Mouse (Mus musculus) CH12.LX (cell line): Measurements from ENCODE around the gene Vmn1r219. TPM values are rescaled to one million over a fixed set of nuclear protein-coding genes. Genes with fewer than 3 reads are reported as not detected.
"Not testable (repeated sequence)": the region's sequence is repeated elsewhere in the genome, so short reads cannot be mapped to it uniquely, and the experiment has no call there.

Experiments
- DNase-seq: peaks from one replicate; pipeline ENCODE4 v3.0.0-alpha.2; 2013; ENCODE audit errors: extremely low read depth
- H3K27ac ChIP-seq: 2 replicates; pipeline ENCODE4 v1.5.1; 2012; ENCODE audit warnings: low read depth, mild to moderate bottlenecking, control low read depth, moderate library complexity; ENCODE audit not compliant: insufficient read depth
- H3K27me3 ChIP-seq: replicated peaks from 2 replicates; pipeline ENCODE3; 2012; ENCODE audit warnings: inconsistent platforms
- H3K36me3 ChIP-seq, 2 experiments: replicated peaks in 1 of 2; 2 replicates each; pipeline versions ENCODE3 to v1.6.1; 2012; ENCODE audit warnings: inconsistent platforms in 1 of 2, low read length in 1 of 2, mild to moderate bottlenecking in 1 of 2, mixed read lengths in 1 of 2, moderate library complexity in 1 of 2; ENCODE audit not compliant: control insufficient read depth in 1 of 2, insufficient read depth in 1 of 2
- H3K4me1 ChIP-seq, 2 experiments: 2 replicates each; pipeline ENCODE4 v1.6.1; 2012; ENCODE audit warnings: inconsistent platforms in 1 of 2, moderate library complexity in 1 of 2; ENCODE audit not compliant: insufficient read depth in 2 of 2, control insufficient read depth in 1 of 2
- H3K4me2 ChIP-seq: 2 replicates; pipeline ENCODE4 v1.6.1; 2012; ENCODE audit warnings: low read depth, mild to moderate bottlenecking, control low read depth; ENCODE audit not compliant: poor library complexity, insufficient read depth, severe bottlenecking
- H3K4me3 ChIP-seq, 3 experiments: fragments of 150-350 bp in 1 of 3; sonication (generic) in 1 of 3; replicated peaks in 1 of 3; 2 replicates each; pipeline versions ENCODE3 to v1.5.1; 2011 to 2012; ENCODE audit warnings: low read depth in 2 of 3, low read length in 2 of 3, mild to moderate bottlenecking in 2 of 3, moderate library complexity in 2 of 3, control low read depth in 1 of 3, improper control_type of control experiment in 1 of 3, inconsistent platforms in 1 of 3, mixed read lengths in 1 of 3; ENCODE audit not compliant: poor library complexity in 1 of 3
- H3K79me2 ChIP-seq: replicated peaks from 2 replicates; pipeline ENCODE4 v1.6.1; 2012; ENCODE audit warnings: mild to moderate bottlenecking, moderate library complexity; ENCODE audit not compliant: control insufficient read depth, poor library complexity, insufficient read depth, severe bottlenecking; ENCODE audit errors: extremely low read depth
- H3K9ac ChIP-seq: 2 replicates; pipeline ENCODE4 v1.6.1; 2012; ENCODE audit warnings: low read depth, mild to moderate bottlenecking, control low read depth, moderate library complexity; ENCODE audit not compliant: insufficient read depth
- H3K9me3 ChIP-seq: replicated peaks from 2 replicates; pipeline ENCODE3; 2012; ENCODE audit warnings: low read length, inconsistent platforms, mixed read lengths
- BHLHE40 ChIP-seq: IDR thresholded peaks from 2 replicates; pipeline ENCODE4 v1.6.1; 2011; ENCODE audit warnings: mild to moderate bottlenecking, low read depth, low read length, improper control_type of control experiment
- CHD1 ChIP-seq: IDR thresholded peaks from 2 replicates; pipeline ENCODE4 v1.6.1; 2012; ENCODE audit warnings: low read depth, low read length, improper control_type of control experiment, inconsistent platforms
- CTCF ChIP-seq, 2 experiments: IDR thresholded peaks in 1 of 2; conservative IDR thresholded peaks in 1 of 2; 2 replicates each; pipeline ENCODE4 v1.5.1; 2011 to 2012; ENCODE audit warnings: low read depth in 2 of 2, low read length in 2 of 2, improper control_type of control experiment in 1 of 2, inconsistent platforms in 1 of 2, mild to moderate bottlenecking in 1 of 2, moderate library complexity in 1 of 2
- ELF1 ChIP-seq: IDR thresholded peaks from 2 replicates; pipeline ENCODE4 v1.6.1; 2014; ENCODE audit warnings: low read depth, mild to moderate bottlenecking, inconsistent platforms, low read length, improper control_type of control experiment
- ETS1 ChIP-seq: conservative IDR thresholded peaks from 2 replicates; pipeline ENCODE4 v1.6.1; 2012; ENCODE audit warnings: low read depth, mild to moderate bottlenecking, inconsistent platforms, low read length, improper control_type of control experiment, moderate library complexity
- GABPA ChIP-seq: IDR thresholded peaks from 2 replicates; pipeline ENCODE4 v1.6.1; 2012; ENCODE audit warnings: low read depth, low read length, improper control_type of control experiment, inconsistent platforms; ENCODE audit not compliant: insufficient replicate concordance
- JUN ChIP-seq: IDR thresholded peaks from 2 replicates; pipeline ENCODE4 v1.6.1; 2011; ENCODE audit warnings: low read depth, mild to moderate bottlenecking, low read length, improper control_type of control experiment, moderate library complexity; ENCODE audit not compliant: insufficient read depth
- MAFK ChIP-seq: IDR thresholded peaks from 2 replicates; pipeline ENCODE4 v1.6.1; 2011; ENCODE audit warnings: low read length, improper control_type of control experiment; ENCODE audit not compliant: insufficient replicate concordance
- MAX ChIP-seq: IDR thresholded peaks from 2 replicates; pipeline ENCODE4 v1.6.1; 2011; ENCODE audit warnings: low read length, improper control_type of control experiment
- MAZ ChIP-seq: IDR thresholded peaks from 2 replicates; pipeline ENCODE4 v1.6.1; 2012; ENCODE audit warnings: low read depth, mild to moderate bottlenecking, inconsistent platforms, low read length, improper control_type of control experiment, moderate library complexity
- MEF2A ChIP-seq: IDR thresholded peaks from 2 replicates; pipeline ENCODE4 v1.6.1; 2014; ENCODE audit warnings: low read depth, mild to moderate bottlenecking, inconsistent platforms, low read length, improper control_type of control experiment, borderline replicate concordance
- MXI1 ChIP-seq: IDR thresholded peaks from 2 replicates; pipeline ENCODE4 v1.6.1; 2011; ENCODE audit warnings: mild to moderate bottlenecking, low read depth, low read length, improper control_type of control experiment
- MYC ChIP-seq: IDR thresholded peaks from 2 replicates; pipeline ENCODE4 v1.6.1; 2011; ENCODE audit warnings: low read depth, mild to moderate bottlenecking, improper control_type of control experiment, low read length
- NELFE ChIP-seq: IDR thresholded peaks from 2 replicates; pipeline ENCODE4 v1.6.1; 2011; ENCODE audit warnings: low read depth, low read length, improper control_type of control experiment
- SIN3A ChIP-seq: IDR thresholded peaks from 2 replicates; pipeline ENCODE4 v1.6.1; 2012; ENCODE audit warnings: low read length, improper control_type of control experiment, inconsistent platforms
- TBP ChIP-seq: conservative IDR thresholded peaks from 2 replicates; pipeline ENCODE4 v1.6.1; 2011; ENCODE audit warnings: low read depth, low read length, improper control_type of control experiment
- UBTF ChIP-seq: IDR thresholded peaks from 2 replicates; pipeline ENCODE4 v1.6.1; 2012; ENCODE audit warnings: low read depth, mild to moderate bottlenecking, inconsistent platforms, low read length, improper control_type of control experiment, moderate library complexity
- ZKSCAN1 ChIP-seq: IDR thresholded peaks from 2 replicates; pipeline ENCODE4 v1.6.1; 2012; ENCODE audit warnings: low read depth, inconsistent platforms, low read length, improper control_type of control experiment, borderline replicate concordance
- ZNF384 ChIP-seq: IDR thresholded peaks from 2 replicates; pipeline ENCODE4 v1.6.1; 2012; ENCODE audit warnings: low read depth, low read length, improper control_type of control experiment, inconsistent platforms
- dilution Hi-C: fragments of 300-500 bp; cut with MboI; formaldehyde crosslinking; loops from 2 replicates; pipeline ENCODE4 v1.14.3; 2020; ENCODE audit warnings: low sequenced_read_pairs; ENCODE audit not compliant: extremely low pct_unique_long_range_greater_than_20kb, extremely low pct_ligation_motif_present
- in situ Hi-C: fragments of 300-500 bp; cut with MboI; formaldehyde crosslinking; loops from 3 replicates; pipeline ENCODE4 v1.14.3; 2019; ENCODE audit warnings: low sequenced_read_pairs, low pct_ligation_motif_present, low pct_unique_long_range_greater_than_20kb, mixed read lengths
- polyA plus RNA-seq: library from polyadenylated mRNA; unstranded; fragments of >175 nt; gene quantifications from 2 replicates; pipeline ENCODE4 v1.2.1, GENCODE M21; 2012; ENCODE audit warnings: low read depth; ENCODE audit not compliant: insufficient read length
- total RNA-seq, 2 experiments: library from RNA; depleted of rRNA; stranded (reverse); fragments of 300-350 nt in 1 of 2; fragments of >200 nt in 1 of 2; gene quantifications; 2 replicates each; pipeline ENCODE4 v1.2.3; 2012 to 2014

Vmn1r219 gene
- total and polyA plus RNA-seq, 3 experiments, result not detected

DNA sequence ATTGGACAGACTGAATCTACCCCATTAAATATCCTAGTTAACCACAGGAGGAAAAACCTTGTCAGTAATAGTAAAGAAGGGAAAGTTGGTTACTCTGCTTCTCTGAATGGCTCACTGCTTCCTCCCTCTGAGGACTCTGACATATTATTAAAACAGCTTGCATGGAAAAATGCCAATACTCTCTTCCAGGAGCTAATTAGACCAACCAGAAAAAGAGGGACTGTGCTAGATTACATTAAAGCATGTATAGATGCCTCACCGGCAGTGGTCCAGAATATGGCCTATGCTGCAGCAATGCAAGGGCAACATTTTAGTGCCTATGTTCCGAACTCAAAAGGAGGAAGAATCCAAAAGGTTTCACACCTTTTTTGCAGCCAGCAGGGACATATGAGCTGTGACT lies 20.2 kb upstream of the Vmn1r219 start:
- no peak for TF ChIP-seq ETS1
- Histone ChIP-seq H3K4me2 (no peak overlapping the region), H3K9me3 (no peaks in the 10 kb centered on the region), H3K4me1 (no peaks in the 10 kb centered on the region), H3K27me3 (no peaks in the 10 kb centered on the region), H3K36me3 (no peaks in the 10 kb centered on the region), H3K9ac (no peak overlapping the region), H3K79me2 (no peaks in the 10 kb centered on the region), H3K27ac (no peak overlapping the region), H3K4me3 (no peak overlapping the region)
- no peak for DNase-seq
- dilution Hi-C loops (no loop called here), in situ Hi-C loops (no loop called here)

DNA sequence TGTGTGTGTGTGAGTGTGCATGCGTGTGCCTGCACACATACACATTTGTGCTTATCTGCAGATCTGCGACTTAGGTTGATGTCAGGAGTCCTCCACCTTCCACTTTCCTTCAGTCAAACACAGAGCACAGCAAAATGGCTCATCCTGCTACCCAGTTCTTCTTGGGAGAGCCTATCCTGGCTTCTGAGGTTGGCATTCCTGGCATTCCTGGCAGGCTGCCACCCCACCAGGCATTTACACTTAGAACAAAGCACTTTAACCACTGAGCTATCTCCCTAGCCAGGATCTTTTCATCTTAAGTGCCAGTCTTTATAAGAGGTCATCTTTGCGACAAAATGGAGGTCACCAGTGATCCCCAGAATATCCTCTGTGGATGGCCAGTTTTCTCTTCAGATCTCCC lies 1.3 kb upstream of the Vmn1r219 start:
- no peaks in the 10 kb centered on the region for H3K79me2 ChIP-seq
- TF ChIP-seq MAX, result no peak
- no peak for TF ChIP-seq MYC
- TF ChIP-seq CTCF (conservative IDR thresholded peaks at IDR 0.05 in 1 of 2, IDR thresholded peaks at IDR 0.05 in 1 of 2; ENCODE audit: low read depth in 2 of 2, low read length in 2 of 2), result no peak
- TF ChIP-seq MEF2A, result no peak
- no peak for TF ChIP-seq JUN
- TF ChIP-seq ELF1, result no peak
- TF ChIP-seq ZKSCAN1, result no peak
- TF ChIP-seq MAZ, result no peak
- no peak for TF ChIP-seq MXI1
- no peak for TF ChIP-seq UBTF
- no peak for TF ChIP-seq GABPA
- no peak for TF ChIP-seq SIN3A
- no peak for TF ChIP-seq MAFK
- TF ChIP-seq ZNF384, result no peak
- no peak for TF ChIP-seq BHLHE40
- no peak for TF ChIP-seq NELFE
- TF ChIP-seq TBP, result no peak
- TF ChIP-seq ETS1, result no peak
- no peak for TF ChIP-seq CHD1
- TF ChIP-seq, all 38 proteins: peak for 0
- Histone ChIP-seq H3K4me1 (no peaks in the 10 kb centered on the region), H3K4me3 (no peak overlapping the region), H3K9ac (no peak overlapping the region), H3K27me3 (no peaks in the 10 kb centered on the region), H3K36me3 (no peaks in the 10 kb centered on the region), H3K27ac (no peak overlapping the region), H3K9me3 (no peaks in the 10 kb centered on the region), H3K4me2 (no peak overlapping the region)
- DNase-seq, result no peak
- in situ Hi-C loops (no loop called here), dilution Hi-C loops (no loop called here)

DNA sequence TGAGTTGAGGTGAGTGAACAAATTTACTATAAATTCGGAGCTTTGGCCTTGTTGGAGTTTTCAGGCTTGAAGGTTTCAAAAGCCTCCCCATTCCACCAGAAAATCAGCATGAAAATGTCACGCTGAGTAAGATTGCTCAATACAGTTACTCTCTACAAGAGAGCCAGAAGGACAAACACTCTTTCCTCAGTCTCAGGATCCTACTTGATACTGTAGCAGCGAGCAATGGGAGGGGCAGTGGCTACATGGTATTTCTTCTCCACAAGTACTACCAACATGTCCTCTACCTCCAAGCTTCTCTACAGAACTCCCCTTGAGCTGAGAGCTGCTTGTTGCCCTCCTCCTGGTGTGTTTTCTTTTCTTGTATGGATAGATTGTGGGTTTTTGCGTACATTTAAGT lies 7.4 kb downstream of the Vmn1r219 start:
- H3K36me3 ChIP-seq, H3K9ac ChIP-seq, H3K4me2 ChIP-seq, H3K27ac ChIP-seq, dilution Hi-C loops, H3K79me2 ChIP-seq, H3K4me3 ChIP-seq, H3K4me1 ChIP-seq, in situ Hi-C loops, H3K27me3 ChIP-seq, DNase-seq, H3K9me3 ChIP-seq: not testable (repeated sequence)
